Mouse (Mus musculus) testis, adult 2 months (tissue): ENCODE measurements at regions not wholly inside any gene's neighbourhood (a gene's known extent, or its start where the extent isn't known, plus 50 kb on each side); places are given as distances from the start of the nearest gene placed in this dataset.

Source experiments
- H3K27ac ChIP-seq: fragments of 200-500 bp; 2 replicates; pipeline ENCODE4 v1.5.1; 2012; ENCODE audit warnings: low read depth, low read length; ENCODE audit not compliant: control insufficient read depth, insufficient read depth
- H3K27me3 ChIP-seq: fragments of 200-500 bp; 2 replicates; pipeline ENCODE4 v1.6.1; 2012; ENCODE audit warnings: mild to moderate bottlenecking, low read length, moderate library complexity; ENCODE audit not compliant: control insufficient read depth, insufficient read depth
- H3K36me3 ChIP-seq: fragments of 200-500 bp; 2 replicates; pipeline ENCODE4 v1.6.1; 2012; ENCODE audit warnings: mild to moderate bottlenecking, low read length; ENCODE audit not compliant: control insufficient read depth, insufficient read depth
- H3K4me1 ChIP-seq: fragments of 200-500 bp; 2 replicates; pipeline ENCODE4 v1.6.1; 2012; ENCODE audit warnings: low read length; ENCODE audit not compliant: control insufficient read depth, insufficient read depth
- H3K4me3 ChIP-seq: fragments of 200-500 bp; 2 replicates; pipeline ENCODE4 v1.5.1; 2012; ENCODE audit warnings: low read depth, mild to moderate bottlenecking, low read length, moderate library complexity, mixed read lengths; ENCODE audit not compliant: control insufficient read depth
- CTCF ChIP-seq: fragments of 200-500 bp; IDR thresholded peaks from 2 replicates; pipeline ENCODE4 v1.5.1; 2012; ENCODE audit warnings: low read depth, mild to moderate bottlenecking, inconsistent platforms, low read length, moderate library complexity; ENCODE audit not compliant: control insufficient read depth, insufficient read depth, insufficient replicate concordance
- POLR2A ChIP-seq: fragments of 200-500 bp; IDR thresholded peaks from 2 replicates; pipeline ENCODE4 v1.6.1; 2012; ENCODE audit warnings: low read depth, mild to moderate bottlenecking, inconsistent platforms, low read length, moderate library complexity; ENCODE audit not compliant: control insufficient read depth

DNA sequence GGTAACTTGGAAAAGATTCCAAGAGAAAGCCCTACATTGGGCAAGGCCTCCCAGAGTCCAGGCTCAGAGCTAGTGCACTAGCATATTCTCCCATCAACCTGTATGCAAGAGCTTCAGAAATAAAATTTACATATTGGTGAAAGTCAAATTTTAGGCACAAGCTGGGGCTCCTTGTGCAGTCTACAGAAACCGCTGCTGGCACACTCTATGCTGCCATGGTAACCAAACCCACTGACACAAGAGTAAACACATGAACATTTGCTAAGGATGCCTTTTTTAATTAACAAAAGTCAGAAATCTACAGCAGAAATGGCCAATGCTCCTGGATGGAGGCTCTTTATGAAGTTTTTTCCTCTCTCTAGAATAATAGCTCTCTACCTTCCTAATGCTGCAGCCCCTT lies 75.9 kb upstream of the Gm9747 start:
- Histone ChIP-seq H3K36me3 (no peaks in the 10 kb centered on the region), H3K4me3 (no peak overlapping the region), H3K27me3 (no peaks in the 10 kb centered on the region), H3K27ac (no peak overlapping the region), H3K4me1 (no peaks in the 10 kb centered on the region)
- TF ChIP-seq POLR2A (no peak), CTCF (no peak)

GRCm38 (mm10) chr1:82158466-82158865 lies 74.4 kb upstream of the Gm9747 start:
- H3K27ac ChIP-seq: no peak overlapping the region
- no peaks in the 10 kb centered on the region for H3K36me3 ChIP-seq
- H3K4me3 ChIP-seq: no peak overlapping the region
- TF ChIP-seq POLR2A: no peak
- no peak for TF ChIP-seq CTCF
- no peaks in the 10 kb centered on the region for H3K4me1 ChIP-seq
- H3K27me3 ChIP-seq: no peaks in the 10 kb centered on the region

DNA sequence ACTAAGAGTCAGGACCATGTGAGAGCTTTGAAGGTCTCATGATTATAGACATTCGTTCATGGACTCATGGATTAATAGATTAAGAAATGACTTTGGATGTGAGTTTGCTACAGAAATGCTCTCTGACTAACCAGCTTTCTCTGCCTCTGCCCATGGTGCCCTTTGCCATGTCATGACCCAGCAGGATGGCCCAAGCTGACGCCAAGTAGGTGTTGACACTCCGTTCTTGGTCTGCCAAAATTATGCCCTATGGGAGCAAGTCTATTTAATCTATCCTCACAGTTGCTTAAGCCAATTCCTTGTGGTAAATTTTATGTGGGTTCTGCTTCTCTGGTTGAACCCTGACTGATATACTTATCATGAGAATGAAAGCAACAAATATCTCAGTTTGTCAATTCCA lies 73.7 kb upstream of the Gm9747 start:
- TF ChIP-seq POLR2A (no peak), CTCF (no peak)

GRCm38 (mm10) chr1:82162926-82163325 lies 70.0 kb upstream of the Gm9747 start:
- Histone ChIP-seq H3K4me3 (no peak overlapping the region), H3K27me3 (no peaks in the 10 kb centered on the region), H3K27ac (no peak overlapping the region), H3K4me1 (no peaks in the 10 kb centered on the region), H3K36me3 (no peaks in the 10 kb centered on the region)
- TF ChIP-seq CTCF: no peak

More for the DNA sequence above, 73.7 kb upstream of the Gm9747 start:
- H3K4me3 ChIP-seq: no peak overlapping the region
- H3K36me3 ChIP-seq: no peaks in the 10 kb centered on the region
- no peak overlapping the region for H3K27ac ChIP-seq
- H3K27me3 ChIP-seq: no peaks in the 10 kb centered on the region
- H3K4me1 ChIP-seq: no peaks in the 10 kb centered on the region

- no peak overlapping the region for H3K27ac ChIP-seq
- no peaks in the 10 kb centered on the region for H3K27me3 ChIP-seq
- no peaks in the 10 kb centered on the region for H3K36me3 ChIP-seq
- no peak for TF ChIP-seq CTCF
- TF ChIP-seq POLR2A: no peak
- H3K4me1 ChIP-seq: no peaks in the 10 kb centered on the region
- H3K4me3 ChIP-seq: no peak overlapping the region
Observed at GRCm38 (mm10) chr1:82168158-82168557, 64.8 kb upstream of the Gm9747 start.

GRCm38 (mm10) chr1:82168949-82169348 lies 64.0 kb upstream of the Gm9747 start:
- no peaks in the 10 kb centered on the region for H3K27me3 ChIP-seq
- no peak overlapping the region for H3K27ac ChIP-seq
- H3K36me3 ChIP-seq: no peaks in the 10 kb centered on the region
- no peaks in the 10 kb centered on the region for H3K4me1 ChIP-seq
- TF ChIP-seq POLR2A (no peak), CTCF (no peak)
- no peak overlapping the region for H3K4me3 ChIP-seq

DNA sequence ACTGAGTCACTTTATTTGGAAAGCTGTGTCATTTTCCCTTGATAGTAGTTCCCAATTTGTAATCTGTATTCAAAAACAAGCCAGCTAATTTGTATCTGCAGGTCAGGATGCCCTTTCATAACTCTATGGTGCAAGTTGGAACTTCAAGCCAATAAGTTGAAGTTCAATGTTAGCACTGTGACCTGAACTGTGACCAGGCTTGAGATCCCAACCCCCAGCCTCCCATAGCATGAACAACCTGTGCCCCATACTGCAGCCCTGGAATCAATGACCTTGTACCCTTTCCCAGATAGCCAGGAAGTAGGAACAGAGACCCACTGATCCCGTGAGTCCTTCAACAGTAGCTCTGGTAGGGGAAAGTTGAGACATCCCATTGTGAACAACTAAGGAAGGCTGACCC lies 52.5 kb upstream of the Gm9747 start:
- Histone ChIP-seq H3K36me3 (no peaks in the 10 kb centered on the region), H3K27me3 (no peaks in the 10 kb centered on the region), H3K4me1 (no peaks in the 10 kb centered on the region), H3K4me3 (no peak overlapping the region), H3K27ac (no peak overlapping the region)
- TF ChIP-seq POLR2A (no peak), CTCF (no peak)
